Mouse (Mus musculus) thymus, postnatal 10 days (tissue): ENCODE measurements around the gene Nrf1.
A peak's percentile ranks its signal among the peaks of the same experiment; 100 is the strongest.

Source experiments
- DNase-seq, 2 experiments: peaks; one replicate each; pipeline ENCODE4 v3.0.0; 2021; ENCODE audit warnings: low spot score in 2 of 2

Nrf1 gene

DNA sequence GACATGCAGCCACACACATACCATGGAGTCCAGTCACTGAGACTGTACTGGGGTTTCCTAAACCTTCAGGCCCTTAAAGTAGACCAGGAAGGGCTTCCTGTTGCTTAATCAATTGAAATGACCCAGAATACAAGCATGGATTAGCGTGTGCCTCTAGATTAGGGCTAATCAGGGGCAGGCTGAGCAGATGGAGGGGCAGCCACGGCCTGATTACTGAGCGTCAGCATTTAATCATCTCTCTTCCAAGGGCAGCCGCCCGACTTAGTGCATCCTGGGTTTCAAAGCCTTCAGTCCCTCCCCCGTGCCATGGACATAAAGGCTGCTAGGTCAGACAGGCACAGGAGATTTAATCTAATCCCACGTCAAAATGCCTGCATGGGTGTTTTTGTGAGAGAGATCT is 99.3 kb downstream of the Nrf1 start:
- DNase-seq: no peak

DNA sequence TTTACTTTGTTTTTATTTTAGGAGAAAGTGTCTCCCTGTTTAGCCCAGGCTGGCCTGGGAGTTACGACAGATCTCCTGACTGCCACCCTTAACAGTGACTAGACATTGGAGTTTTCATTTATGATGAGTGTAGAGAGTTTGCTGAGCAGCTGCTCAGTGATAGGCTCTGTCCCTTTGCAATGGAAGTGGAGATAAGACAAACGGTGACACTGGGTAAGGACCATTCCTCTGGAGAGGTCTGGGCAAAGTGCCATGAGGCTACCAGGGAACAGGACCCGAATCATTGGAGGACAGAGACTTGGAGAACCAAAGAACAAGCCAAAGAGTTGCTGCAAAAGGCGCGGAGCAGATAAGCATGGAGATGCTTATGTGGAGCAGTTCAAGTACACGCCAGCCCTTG is 100.0 kb downstream of the Nrf1 start:
- DNase-seq: no peak

DNA sequence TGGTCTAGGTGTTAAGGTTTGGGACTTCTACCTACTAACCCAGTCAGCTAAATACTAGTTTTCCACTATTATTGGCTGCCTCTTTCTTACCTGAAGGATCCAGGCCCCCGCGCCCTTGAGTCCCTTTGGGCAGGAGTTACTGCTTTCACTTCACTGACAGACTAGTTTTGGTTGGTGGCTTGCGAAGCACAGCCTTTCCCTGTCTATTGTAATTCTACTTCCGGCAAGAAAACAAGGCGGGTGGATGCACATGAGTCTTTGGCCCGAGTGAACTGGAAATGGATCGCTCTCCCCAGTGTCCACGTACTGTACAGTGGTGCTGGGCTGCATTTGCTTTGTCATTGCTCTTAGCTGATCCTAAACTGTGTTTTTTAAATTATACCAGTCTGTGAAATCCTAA is 102.7 kb downstream of the Nrf1 start:
- no peak for DNase-seq

DNA sequence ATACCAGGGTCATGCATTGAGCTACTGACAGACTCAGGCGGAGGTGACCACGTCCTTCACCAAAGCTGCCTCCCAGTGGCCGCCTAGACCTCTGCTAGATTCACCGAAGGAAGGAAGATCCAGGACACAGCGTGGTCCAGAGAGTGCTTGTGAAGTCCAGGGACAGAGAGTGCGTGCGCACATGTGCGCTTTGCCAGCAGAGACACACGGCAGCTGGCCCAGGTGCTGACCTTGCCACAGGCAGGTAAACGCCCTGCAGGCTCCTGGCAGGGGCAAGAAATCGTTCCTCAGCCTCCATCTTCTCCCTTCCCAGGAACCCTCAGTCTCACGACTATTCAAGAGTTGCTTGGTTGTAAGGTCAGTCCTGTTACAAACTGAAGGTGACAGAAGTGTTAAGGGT is 104.4 kb downstream of the Nrf1 start:
- no peak for DNase-seq

DNA sequence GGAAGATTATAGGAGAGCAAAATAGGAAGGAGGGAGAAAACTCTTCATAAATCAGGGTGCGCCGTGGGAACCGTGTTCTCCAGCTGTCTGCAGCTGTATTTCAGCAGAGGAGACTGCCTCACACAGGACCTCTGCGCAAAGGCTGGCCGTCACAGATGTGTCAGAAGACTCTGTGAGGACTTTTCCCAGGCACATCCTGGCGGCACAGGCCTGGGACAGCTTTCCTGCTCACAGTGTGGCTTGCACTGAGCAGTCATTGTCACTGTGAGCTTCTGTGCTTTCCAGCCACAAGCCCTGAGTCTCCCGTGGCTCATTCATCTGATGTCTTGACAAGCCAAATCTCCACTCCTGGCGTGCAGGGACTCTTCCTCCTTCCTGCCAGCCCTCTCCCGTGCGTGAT is 104.9 kb downstream of the Nrf1 start:
- no peak for DNase-seq

DNA sequence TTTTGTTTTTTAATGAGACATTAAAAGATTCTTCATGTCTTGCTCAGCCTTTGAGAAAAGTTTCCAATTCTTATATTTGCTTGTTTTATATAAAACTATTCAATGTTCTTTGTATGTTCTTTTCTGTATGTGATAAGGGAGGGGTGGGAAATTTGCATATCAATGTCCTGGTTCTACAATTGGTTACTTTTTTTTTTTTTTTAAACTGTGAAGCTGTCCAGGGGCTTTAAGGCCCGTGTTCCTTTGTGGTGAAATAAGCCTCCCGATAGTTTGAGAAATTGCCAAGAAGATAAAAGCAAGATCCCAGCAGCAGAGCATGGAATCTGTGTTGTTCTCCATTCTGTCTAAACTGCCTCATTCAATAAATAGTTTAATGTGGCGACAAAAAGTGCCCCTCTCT is 105.3 kb downstream of the Nrf1 start:
- no peak for DNase-seq

DNA sequence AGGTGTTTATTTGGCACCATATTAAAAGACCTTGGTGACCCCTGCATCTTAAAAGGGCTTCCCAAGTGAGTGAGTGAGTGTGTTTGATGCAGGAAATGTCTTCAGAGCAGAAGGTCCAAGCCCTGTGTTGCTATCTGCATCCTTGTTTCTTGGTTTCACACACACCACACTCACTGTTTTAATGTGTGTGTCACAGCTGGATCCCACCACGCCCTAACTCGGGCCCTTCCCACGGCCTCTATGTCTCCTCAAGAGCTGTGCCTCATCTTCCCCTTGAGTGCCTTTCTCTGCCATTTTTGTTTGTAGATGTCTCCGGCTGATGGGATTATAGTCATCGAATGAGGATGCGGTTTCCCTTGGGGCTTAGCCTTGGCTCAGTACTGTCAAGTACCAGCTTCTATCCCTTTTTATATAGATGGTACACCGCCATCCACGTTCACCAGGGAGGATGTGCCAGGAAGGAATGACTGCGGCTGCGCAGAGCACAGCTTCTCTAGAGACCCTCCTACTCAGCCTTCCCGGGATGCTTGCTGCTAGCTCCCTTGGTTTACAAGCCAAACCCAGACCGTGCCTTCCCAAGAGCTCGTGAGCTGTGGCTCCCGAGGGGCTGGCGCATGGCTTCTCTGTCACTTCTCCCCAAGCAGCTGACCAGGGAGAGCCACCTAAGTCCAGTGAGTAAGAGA is 106.1 kb downstream of the Nrf1 start:
- DNase-seq: no peak

DNA sequence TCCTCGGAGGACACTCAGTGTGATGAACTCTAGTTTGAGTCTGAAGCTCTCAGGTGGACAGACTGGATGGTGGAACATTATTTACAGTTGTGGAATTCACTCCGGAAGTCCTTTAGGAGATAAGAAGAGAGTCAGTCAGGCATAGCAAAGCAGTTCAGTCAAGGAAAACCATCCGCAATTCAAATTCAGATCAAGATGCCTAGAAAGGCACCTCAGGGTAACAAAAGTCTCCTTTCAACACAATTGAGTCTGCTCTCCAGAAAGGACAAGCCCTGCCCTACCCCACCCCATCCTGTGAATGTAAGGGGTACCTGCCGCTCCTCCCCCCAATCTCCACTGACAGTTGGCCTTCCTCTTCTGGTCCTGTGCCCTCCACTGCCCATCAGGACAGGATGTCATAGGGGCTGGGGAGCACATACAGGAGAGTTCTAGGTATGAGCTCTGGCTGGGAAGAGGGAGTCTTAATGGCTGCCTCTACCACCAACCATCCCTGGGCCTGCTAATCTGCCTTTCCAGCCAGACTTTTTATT is 111.8 kb downstream of the Nrf1 start:
- DNase-seq: no peak

DNA sequence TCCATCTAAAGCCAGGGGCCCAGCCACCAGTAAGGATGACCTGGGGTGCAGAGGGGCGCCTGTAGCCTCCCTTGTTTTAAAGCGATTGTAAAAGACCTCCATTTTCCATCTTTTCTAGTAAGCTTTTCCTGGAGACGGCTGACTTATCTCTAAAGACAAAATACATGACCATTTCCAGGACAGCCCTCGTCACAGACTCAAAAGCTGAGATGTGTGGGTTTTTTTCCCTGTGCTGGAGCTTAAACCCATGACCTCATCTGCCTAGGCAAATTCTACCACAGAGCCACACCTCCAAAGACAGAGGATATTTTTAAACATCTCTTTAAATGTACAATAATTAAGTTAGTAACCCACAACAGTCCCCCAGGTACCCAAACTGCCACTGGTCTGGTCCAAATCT is 112.6 kb downstream of the Nrf1 start:
- no peak for DNase-seq

DNA sequence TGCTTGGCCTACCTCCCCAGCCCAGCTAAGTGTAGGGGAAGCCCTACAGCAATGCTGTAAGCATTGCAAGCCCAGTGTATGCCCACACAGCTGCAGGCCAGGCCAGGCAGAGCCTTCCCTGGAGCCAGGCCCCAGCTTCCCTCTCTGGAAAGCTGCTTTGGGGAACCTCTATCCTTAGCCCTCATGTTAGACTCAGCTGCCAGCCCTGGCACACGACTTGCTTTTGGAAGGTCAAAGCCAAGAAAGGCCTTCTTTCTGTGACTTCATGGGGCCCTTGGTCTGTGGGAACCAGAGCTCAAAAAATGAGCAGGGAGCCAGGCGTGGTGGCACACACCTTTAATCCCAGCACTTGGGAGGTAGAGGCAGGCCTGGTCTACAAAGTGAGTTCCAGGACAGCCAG is 113.8 kb downstream of the Nrf1 start:
- DNase-seq: no peak

DNA sequence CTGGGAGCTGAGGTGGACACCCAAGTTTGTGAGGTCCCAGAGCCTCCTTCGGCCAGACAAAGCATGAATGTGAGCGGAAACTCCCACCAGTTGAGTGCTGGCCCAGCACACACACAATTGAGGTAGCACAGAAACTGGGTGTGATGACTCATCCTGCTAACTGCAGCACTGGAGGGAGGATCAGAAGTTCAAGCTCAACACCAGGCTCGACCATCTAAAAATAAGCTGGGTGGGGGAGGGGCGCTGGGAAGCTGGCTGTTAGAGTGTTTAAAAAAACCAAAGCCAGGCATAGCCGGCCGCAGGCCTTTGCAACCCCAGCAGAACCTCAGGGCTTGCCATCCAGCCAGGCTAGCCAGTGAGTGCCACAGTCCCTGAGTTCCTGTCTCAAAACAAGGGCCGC is 114.3 kb downstream of the Nrf1 start:
- no peak for DNase-seq

DNA sequence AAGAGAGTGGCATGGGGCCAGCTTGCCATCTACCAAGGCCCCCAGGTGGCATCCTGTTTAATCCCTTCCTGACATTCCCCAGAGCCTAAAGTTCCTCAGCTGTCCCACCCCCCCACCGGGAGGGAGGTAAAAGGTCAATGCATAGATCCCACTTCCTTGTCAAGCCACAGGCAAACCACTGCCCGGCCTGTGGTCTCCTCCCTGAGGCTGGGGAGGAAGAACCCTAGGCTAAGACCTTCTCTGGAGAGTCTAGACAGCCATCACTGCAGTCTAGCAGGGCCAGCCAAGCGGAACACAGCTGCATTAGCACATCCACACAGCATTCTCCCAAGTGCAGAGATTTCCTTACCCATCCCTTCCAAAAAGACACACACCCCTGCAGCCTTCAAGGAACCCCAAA is 118.6 kb downstream of the Nrf1 start:
- no peak for DNase-seq

DNA sequence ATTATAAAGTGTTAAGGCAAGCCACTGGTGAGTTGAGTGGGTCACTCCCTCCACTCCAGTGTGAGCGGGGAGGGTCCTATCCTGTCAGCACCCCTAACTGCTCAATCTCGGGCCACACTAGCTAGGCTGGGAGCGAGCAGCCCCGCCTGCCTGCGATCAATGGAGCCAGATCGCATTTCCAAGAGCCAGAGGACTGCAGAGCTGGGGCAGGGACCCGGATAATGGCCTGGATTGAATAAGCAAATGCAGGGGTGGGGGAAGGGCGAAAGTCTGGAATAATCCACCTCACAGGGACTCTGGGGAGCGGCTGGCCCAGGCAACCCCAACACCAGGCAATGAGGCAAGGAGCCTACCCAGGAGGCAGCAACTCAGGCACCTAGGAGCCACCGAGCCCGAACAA is 119.4 kb downstream of the Nrf1 start:
- DNase-seq: no peak

DNA sequence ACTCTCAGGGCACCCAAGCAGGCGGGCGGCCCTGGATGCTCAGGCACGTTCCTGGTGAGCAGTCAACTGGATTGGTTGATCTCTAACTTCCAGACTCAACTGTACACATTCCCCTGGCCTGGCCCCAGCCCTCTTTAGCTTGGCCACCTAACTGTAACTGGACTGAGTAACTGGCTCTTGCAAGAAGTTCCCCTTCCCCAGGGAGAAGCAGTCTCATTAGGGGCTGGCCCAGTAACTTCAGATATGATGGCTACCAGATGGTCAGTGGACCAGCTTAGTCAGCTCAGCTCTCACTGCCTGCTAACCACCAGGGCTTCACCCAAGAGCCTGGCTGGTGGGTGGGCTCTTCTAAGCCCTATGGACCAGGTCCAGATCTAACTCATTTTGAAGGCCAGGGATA is 120.5 kb downstream of the Nrf1 start:
- DNase-seq: no peak

DNA sequence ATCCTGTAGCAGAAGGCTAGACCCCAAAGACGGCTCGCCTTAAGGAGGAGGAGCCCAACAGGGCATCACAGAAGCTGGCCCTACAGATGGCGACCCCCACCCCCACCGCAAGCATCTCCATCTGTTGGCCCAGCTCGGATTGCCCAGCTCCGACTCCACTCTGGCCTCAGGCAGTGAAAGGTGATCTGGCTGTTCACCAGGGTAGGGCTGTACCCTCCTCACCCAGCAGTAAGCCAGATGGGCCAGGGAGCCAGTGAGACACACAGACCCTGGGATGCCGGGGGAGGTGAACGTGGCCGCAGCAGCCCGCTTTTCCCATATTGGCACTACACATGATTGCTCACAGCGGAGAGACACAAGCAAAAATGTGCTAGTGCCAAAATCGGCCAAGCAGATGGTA is 121.4 kb downstream of the Nrf1 start:
- no peak for DNase-seq

DNA sequence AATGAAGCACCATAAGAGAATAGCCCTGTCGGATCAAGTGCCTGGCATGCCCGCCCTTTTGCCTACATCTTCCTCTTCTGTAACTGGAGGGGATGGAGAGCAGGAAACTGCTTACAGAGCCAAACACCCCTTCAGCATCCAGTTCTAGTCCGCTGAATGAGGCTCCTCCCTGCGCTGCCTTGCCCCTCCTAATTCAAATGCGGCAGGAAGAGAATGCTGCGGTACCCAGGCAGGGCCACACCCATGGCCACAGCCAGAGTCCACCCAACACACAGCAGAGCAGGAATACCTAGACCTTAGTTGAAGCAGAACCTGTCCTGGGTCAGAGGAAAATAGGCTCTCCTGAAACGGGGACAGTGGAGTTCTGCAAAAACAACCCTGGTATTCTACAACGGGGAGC is 123.4 kb downstream of the Nrf1 start:
- no peak for DNase-seq

DNA sequence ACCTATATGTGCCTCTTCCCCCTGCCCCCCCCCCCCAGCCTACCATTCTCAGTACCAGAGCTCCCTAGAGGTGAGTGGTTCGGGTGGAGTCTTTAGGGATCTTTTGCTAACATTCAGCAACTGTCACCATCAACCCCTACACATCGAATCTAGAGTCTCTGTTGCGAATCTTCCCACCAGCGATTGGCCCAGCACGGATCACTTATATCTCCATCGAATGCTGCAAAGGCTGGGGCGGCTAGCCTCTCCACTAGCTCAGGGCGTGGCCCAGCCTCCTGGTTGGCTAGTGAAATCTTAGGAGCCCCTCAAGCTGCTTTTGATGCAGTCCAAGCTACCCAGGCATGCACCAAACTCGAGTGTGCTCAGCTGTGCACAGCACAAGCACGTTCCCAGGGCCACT is 124.2 kb downstream of the Nrf1 start:
- no peak for DNase-seq

DNA sequence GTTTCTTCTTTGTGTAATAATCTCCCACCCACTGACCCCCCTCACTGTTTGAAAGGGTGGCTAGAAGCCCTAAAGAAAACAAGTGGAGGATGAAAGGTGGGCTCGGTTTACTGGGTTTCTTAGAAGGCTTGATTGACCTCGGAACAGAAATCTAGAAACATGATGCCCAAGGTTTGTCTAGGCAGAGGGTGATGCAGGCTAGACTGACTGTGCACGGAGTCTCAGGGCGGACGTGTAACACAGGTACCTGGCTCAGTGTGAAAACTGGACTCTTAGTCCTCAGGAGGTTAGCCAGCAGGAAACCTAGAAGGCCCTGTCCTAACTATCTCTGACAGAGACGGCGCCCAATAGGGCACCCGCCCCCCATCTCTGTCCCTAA is 124.6 kb downstream of the Nrf1 start:
- no peak for DNase-seq

DNA sequence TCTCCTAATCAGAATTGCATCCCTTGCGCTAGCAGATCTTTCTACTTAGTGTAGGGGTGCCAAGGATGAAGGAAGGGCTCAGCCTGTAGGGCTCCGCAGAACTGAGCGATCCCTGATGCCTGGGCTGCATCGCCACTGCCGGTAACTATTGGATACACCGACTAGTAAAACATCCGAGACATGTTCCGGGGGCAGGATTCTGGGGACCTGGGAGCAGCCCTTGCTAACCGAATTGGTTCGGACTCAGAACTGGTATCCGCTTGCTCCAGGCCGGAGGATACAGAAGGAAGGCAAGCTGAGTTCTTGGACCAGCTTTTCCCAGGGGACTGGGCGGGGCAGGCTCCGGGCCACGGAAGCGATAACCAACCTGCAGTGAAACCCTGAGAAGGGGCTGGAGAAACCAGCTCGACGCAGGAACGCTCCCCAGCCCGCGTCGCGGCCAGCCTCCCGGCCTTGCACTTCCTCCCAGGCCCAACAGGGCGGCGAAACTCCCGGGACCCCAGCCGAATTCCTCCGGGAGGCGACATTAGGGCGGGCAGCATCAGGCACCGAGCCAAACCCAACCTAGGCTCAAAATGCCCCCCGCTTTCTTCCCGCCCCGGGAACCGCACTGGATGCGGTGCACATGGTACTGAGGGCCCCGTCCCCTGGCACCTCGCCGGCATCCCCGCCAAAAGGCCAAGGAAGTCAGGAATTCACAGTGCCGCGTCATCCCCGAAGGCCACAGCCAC is 125.2 kb downstream of the Nrf1 start:
- DNase-seq: peak in 1 of 2 experiments; percentile 15

DNA sequence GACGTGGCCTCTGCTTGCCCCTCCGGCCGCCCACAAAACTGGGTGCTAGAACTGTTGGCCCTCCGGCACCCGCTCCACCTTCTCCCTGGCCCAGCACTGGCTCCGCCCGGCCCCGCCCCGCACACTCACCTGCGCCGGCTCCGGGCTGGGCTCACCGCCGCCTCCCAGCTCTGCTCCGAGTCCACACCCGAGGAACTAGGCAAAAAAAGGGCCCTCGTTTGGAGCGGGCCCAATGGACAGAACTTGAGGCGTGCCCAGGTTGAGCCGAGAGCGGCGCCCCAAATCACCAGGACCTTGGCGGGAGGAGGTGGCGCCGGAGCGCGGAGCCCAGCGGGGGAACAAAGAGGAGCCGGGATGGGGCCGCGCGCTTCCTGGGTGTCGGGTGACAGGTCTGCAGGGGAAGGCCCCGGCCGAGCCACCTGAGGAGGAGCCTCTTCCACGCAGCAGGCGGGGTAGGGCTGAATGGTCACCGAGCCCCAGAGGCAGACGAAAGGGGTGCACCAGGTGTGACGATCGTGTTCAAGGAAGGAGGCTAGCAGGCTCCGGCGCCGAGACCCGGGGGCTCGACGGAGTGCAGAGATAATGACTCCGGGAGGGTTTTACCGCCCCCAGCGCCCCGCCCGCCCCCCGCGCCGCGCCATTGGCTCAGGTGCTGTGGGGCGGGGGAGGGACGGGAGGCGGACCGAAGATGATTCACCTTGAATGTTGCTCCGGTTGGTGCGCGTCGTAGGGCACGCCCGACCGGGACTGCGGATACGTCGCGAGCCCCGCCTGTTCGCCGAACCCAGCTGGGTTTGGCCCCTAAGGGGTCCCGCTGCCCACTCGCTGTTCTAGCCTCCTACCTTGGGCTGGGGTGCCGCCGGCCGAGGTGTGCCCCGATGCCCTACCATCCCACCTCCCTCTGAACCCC is 126.0 kb downstream of the Nrf1 start:
- peak; percentile 19 to 23 for DNase-seq

DNA sequence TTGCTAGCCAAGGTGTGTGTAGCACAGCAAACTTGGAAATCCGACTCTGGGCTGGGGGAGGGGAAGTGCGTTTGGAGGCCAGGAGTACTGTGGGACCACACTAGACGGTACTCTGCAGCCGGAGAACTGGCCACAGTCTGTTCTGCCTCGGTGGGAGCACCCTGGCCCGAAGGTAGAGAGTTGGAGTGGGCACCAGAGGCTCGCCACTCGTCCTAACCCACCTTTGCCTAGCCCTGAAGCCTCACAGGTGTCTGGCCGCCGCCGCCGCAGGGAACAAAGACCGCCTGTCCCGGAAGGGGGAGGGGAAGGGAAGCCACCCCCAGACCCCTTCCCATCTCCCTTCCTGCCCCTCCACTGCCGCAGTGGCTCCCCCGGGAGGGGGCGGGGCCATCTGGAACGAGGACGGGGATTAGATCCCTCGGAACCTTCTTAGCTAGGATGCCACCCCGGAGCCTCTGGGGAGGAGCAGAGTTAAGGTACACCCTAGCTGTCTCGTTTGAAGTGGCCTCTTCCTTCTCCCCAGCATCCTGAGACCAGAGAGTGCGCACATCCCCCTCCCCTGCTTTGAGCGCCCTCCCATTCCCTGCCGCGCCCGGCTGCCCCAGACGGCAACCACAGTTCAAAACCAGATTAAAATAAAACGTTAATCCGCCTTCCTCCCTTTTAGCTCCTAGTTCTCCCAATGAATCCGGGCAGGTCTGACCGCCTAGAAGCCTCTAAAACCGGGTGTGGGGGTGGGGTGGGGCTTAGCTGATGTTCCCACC is 126.9 kb downstream of the Nrf1 start:
- DNase-seq: no peak
